Mouse (Mus musculus) stomach, embryonic 14.5 days (tissue): ENCODE measurements around the gene Bcl2l14. TPM values are rescaled to one million over a fixed set of nuclear protein-coding genes. Genes with fewer than 3 reads are reported as not detected.

Experiments
- ATAC-seq: fragments of 200-750 bp; cut with Nextera tagmentation; 2 replicates; pipeline ENCODE4 v1.8.0; 2017; ENCODE audit warnings: low read depth, moderate TSS enrichment; ENCODE audit not compliant: insufficient number of reproducible peaks, insufficient read depth, low FRiP score
- H3K27ac ChIP-seq: fragments of 300-500 bp; sonication (generic); 2 replicates; pipeline ENCODE4 v1.5.1; 2014; ENCODE audit warnings: mild to moderate bottlenecking, low read length, moderate library complexity, mixed read lengths
- H3K27me3 ChIP-seq: fragments of 300-500 bp; sonication (generic); 2 replicates; pipeline ENCODE4 v1.6.1; 2014; ENCODE audit warnings: low read length, control low read depth, mixed read lengths; ENCODE audit not compliant: control insufficient read depth, insufficient read depth
- H3K36me3 ChIP-seq: fragments of 300-500 bp; sonication (generic); 2 replicates; pipeline ENCODE4 v1.6.1; 2014; ENCODE audit warnings: mild to moderate bottlenecking, control low read depth, low read length, moderate library complexity, mixed read lengths; ENCODE audit not compliant: control insufficient read depth, insufficient read depth
- H3K4me1 ChIP-seq: fragments of 300-500 bp; sonication (generic); 2 replicates; pipeline ENCODE4 v1.6.1; 2014; ENCODE audit warnings: low read length, control low read depth, mixed read lengths; ENCODE audit not compliant: control insufficient read depth, insufficient read depth
- H3K4me2 ChIP-seq: fragments of 300-500 bp; sonication (generic); replicated peaks from 2 replicates; pipeline ENCODE4 v1.6.1; 2014; ENCODE audit warnings: low read depth, low read length, control low read depth
- H3K4me3 ChIP-seq: fragments of 300-500 bp; sonication (generic); 2 replicates; pipeline ENCODE4 v1.5.1; 2014; ENCODE audit warnings: low read depth, low read length, control low read depth
- H3K9ac ChIP-seq: fragments of 300-500 bp; sonication (generic); replicated peaks from 2 replicates; pipeline ENCODE4 v1.6.1; 2014; ENCODE audit warnings: low read depth, mild to moderate bottlenecking, control low read depth, low read length, moderate library complexity, mixed read lengths
- H3K9me3 ChIP-seq: fragments of 300-500 bp; sonication (generic); 2 replicates; pipeline ENCODE4 v1.6.1; 2016; ENCODE audit warnings: low read depth, low read length, control low read depth; ENCODE audit not compliant: control insufficient read depth
- WGBS: fragments of 180-500 bp; shearing (Covaris S2); extraction: QIAGEN DNeasy Blood & Tissue Kit; methylation state at CpG from one replicate; pipeline ENCODE4 v1.1.7; 2014; 5-methylcytosine and 5-hydroxymethylcytosine counted together
- polyA plus RNA-seq: library from polyadenylated mRNA; unstranded; fragments of >200 nt; fragmentation: Nextera tagmentation; extraction: Ambion mirVana; gene quantifications from 2 replicates; pipeline ENCODE4 v1.2.1, GENCODE M21; 2014

Bcl2l14 gene
- polyA plus RNA-seq, 1 experiment from 2014 or later = 12.3 TPM

GRCm38 (mm10) chr6:134414532-134414883 is 18.4 kb downstream of the Bcl2l14 start:
- 59% methylated on average over 4 of the region's 4 CpGs for WGBS
- Histone ChIP-seq H3K4me2 (peak overlapping the region; percentile 21), H3K4me3 (peak overlapping the region; percentile 9; the same call in 1 of the 2 replicates), H3K9ac (no peak overlapping the region), H3K27me3 (no peaks in the 10 kb centered on the region), H3K36me3 (no peaks in the 10 kb centered on the region), H3K4me1 (no peaks in the 10 kb centered on the region), H3K27ac (peak overlapping the region; percentile 30; the same call in 1 of the 2 replicates), H3K9me3 (no peaks in the 10 kb centered on the region)
- no peak for ATAC-seq

- H3K36me3 ChIP-seq = no peaks in the 10 kb centered on the region
- no peak for ATAC-seq
- WGBS = 62% methylated on average over 3 of the region's 3 CpGs
- H3K9me3 ChIP-seq = no peaks in the 10 kb centered on the region
- H3K4me3 ChIP-seq = no peak overlapping the region
- no peak overlapping the region for H3K9ac ChIP-seq
- no peaks in the 10 kb centered on the region for H3K4me1 ChIP-seq
- H3K27me3 ChIP-seq = no peaks in the 10 kb centered on the region
- no peak overlapping the region for H3K4me2 ChIP-seq
- no peak overlapping the region for H3K27ac ChIP-seq
Observed at GRCm38 (mm10) chr6:134416556-134417105, 20.5 kb downstream of the Bcl2l14 start.

GRCm38 (mm10) chr6:134417886-134418285 is 21.8 kb downstream of the Bcl2l14 start:
- WGBS = 44% methylated on average over 3 of the region's 3 CpGs
- H3K27ac ChIP-seq = no peak overlapping the region
- ATAC-seq = no peak
- H3K4me3 ChIP-seq = no peak overlapping the region
- no peaks in the 10 kb centered on the region for H3K9me3 ChIP-seq
- H3K9ac ChIP-seq = no peak overlapping the region
- H3K27me3 ChIP-seq = no peaks in the 10 kb centered on the region
- H3K4me1 ChIP-seq = no peaks in the 10 kb centered on the region
- no peak overlapping the region for H3K4me2 ChIP-seq
- H3K36me3 ChIP-seq = no peaks in the 10 kb centered on the region

- H3K4me3 ChIP-seq = no peak overlapping the region
- 69% methylated on average over 8 of the region's 8 CpGs for WGBS
- no peak for ATAC-seq
- 0 out of 2 replicates have a peak, but pooled peaks cover under 1% of the 10 kb centered on the region for H3K4me1 ChIP-seq
- no peak overlapping the region for H3K9ac ChIP-seq
- no peaks in the 10 kb centered on the region for H3K9me3 ChIP-seq
- H3K4me2 ChIP-seq = no peak overlapping the region
- no peaks in the 10 kb centered on the region for H3K27me3 ChIP-seq
- H3K27ac ChIP-seq = no peak overlapping the region
- no peaks in the 10 kb centered on the region for H3K36me3 ChIP-seq
Observed at GRCm38 (mm10) chr6:134420375-134420774, 24.3 kb downstream of the Bcl2l14 start.

GRCm38 (mm10) chr6:134421921-134422320 is 25.8 kb downstream of the Bcl2l14 start:
- Histone ChIP-seq H3K27ac (no peak overlapping the region), H3K9ac (no peak overlapping the region), H3K4me1 (0 out of 2 replicates have a peak, but pooled peaks cover 2% of the 10 kb centered on the region), H3K4me2 (no peak overlapping the region), H3K9me3 (no peaks in the 10 kb centered on the region), H3K36me3 (no peaks in the 10 kb centered on the region), H3K4me3 (no peak overlapping the region), H3K27me3 (no peaks in the 10 kb centered on the region)
- 80% methylated on average over 6 of the region's 6 CpGs for WGBS
- ATAC-seq = no peak

GRCm38 (mm10) chr6:134425216-134425717 is 29.1 kb downstream of the Bcl2l14 start:
- H3K27ac ChIP-seq = no peak overlapping the region
- no peaks in the 10 kb centered on the region for H3K27me3 ChIP-seq
- H3K4me3 ChIP-seq = no peak overlapping the region
- peak; percentile 54 for ATAC-seq
- H3K36me3 ChIP-seq = no peaks in the 10 kb centered on the region
- H3K4me2 ChIP-seq = 0 out of 2 replicates have a peak overlapping the region, but pooled peaks have one; percentile 2
- 0 out of 2 replicates have a peak, but pooled peaks cover 2% of the 10 kb centered on the region for H3K4me1 ChIP-seq
- H3K9ac ChIP-seq = no peak overlapping the region
- 32% methylated on average over 11 of the region's 11 CpGs for WGBS
- H3K9me3 ChIP-seq = no peaks in the 10 kb centered on the region

GRCm38 (mm10) chr6:134427165-134427564 is 31.0 kb downstream of the Bcl2l14 start:
- Histone ChIP-seq H3K27me3 (no peaks in the 10 kb centered on the region), H3K9me3 (no peaks in the 10 kb centered on the region), H3K4me2 (no peak overlapping the region), H3K36me3 (no peaks in the 10 kb centered on the region), H3K4me3 (no peak overlapping the region), H3K4me1 (0 out of 2 replicates have a peak, but pooled peaks cover 2% of the 10 kb centered on the region), H3K27ac (no peak overlapping the region), H3K9ac (no peak overlapping the region)
- 83% methylated on average over 3 of the region's 3 CpGs for WGBS
- no peak for ATAC-seq

GRCm38 (mm10) chr6:134428455-134428854 is 32.3 kb downstream of the Bcl2l14 start:
- Histone ChIP-seq H3K4me1 (0 out of 2 replicates have a peak, but pooled peaks cover 2% of the 10 kb centered on the region), H3K4me2 (no peak overlapping the region), H3K4me3 (no peak overlapping the region), H3K27ac (no peak overlapping the region), H3K9me3 (no peaks in the 10 kb centered on the region), H3K9ac (no peak overlapping the region), H3K36me3 (no peaks in the 10 kb centered on the region), H3K27me3 (no peaks in the 10 kb centered on the region)
- WGBS = 41% methylated on average over 5 of the region's 5 CpGs
- no peak for ATAC-seq
